In the genomic region with DNA sequence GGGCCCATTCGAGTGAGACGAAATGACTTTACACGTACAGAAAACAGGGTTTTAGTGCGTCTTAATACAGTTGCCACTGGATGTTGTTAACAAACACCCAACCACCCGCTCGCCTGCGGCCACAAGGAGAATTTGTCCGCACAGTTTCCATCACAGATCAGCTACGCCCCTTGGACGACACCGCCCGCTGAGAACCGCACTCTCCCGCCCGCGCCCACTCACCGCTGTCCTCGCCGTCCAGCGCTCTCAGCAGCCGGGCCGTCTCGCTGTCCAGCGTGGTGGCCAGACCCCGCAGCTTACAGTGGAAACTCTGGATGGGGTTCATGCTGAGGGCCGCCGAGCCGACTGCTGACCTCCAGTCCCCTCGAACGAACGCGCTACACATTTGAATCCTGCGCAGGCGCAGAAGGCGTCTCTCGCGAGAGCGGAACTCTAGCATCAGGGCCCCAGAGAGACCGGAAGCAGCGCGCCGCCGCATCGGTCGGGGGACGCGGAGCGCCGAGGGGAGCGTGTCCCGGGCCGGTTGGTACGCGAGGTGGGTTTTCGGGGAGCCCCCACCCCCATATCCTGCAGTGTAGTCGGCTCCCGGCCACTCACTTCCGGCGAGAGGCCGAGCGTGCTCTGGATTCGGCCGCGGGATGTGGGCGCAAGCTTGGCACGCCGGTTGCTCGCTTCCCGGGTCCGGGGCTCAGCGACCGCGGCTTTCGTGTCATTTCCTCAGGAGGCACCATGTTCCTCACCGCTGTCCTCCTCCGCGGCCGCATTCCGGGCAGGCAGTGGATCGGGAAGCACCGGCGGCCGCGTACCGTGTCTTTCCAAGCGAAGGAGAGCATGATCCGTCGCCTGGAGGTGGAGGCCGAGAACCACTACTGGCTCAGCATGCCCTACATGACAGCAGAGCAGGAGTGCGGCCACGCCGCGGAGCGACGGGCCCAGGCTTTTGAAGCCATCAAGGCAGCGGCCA, we compare ENCODE assay signal across 8 mouse cellular contexts. TPM values are rescaled to one million over a fixed set of nuclear protein-coding genes. Genes with fewer than 3 reads are reported as not detected.
DNase-seq lines count a peak whose midpoint lies in the region; ATAC-seq and TF ChIP-seq lines count a peak whose summit lies in the region.

Gene Ska3, minus strand, starts transcription at position 398 of the 964 bp plus-strand sequence.
Gene Mrpl57, plus strand, starts transcription at position 447 of the 964 bp plus-strand sequence.

- H3K4me1 ChIP-seq in forebrain, embryonic 15.5 days, result peaks cover 25% of the 10 kb centered on the region
- peaks cover 6% of the 10 kb centered on the region; the same call in 1 of the 2 replicates for H3K4me1 ChIP-seq in lung, embryonic 14.5 days (ENCODE audit: insufficient read depth)
- H3K4me1 ChIP-seq in olfactory bulb, adult 2 months (ENCODE audit: control insufficient read depth, insufficient read depth, low read length), result no peaks in the 10 kb centered on the region
- H3K4me1 ChIP-seq in thymus, adult 2 months (replicated peaks; ENCODE audit: control insufficient read depth, insufficient read depth, low read length), result peaks cover 2% of the 10 kb centered on the region

- peak within 1 kb of the TSS; percentile 69 for H3K4me2 ChIP-seq in forebrain, embryonic 15.5 days (replicated peaks)
- H3K4me2 ChIP-seq in lung, embryonic 14.5 days, result peak within 1 kb of the TSS; percentile 90

- peak within 1 kb of the TSS; percentile 86 for H3K9ac ChIP-seq in forebrain, embryonic 15.5 days (replicated peaks)
- peak within 1 kb of the TSS; percentile 86 for H3K9ac ChIP-seq in lung, embryonic 14.5 days

- peak; percentile 80; the same call in 1 of the 2 replicates for TF ChIP-seq POLR2A in olfactory bulb, adult 2 months (IDR thresholded peaks at IDR 0.05; ENCODE audit: insufficient read depth, low read depth, low read length)
- TF ChIP-seq POLR2A in thymus, adult 2 months (IDR thresholded peaks at IDR 0.05; ENCODE audit: control insufficient read depth, extremely low read depth, insufficient read depth, low read length, poor library complexity), result peak; percentile 98

- DNase-seq in ES-CJ7 (ENCODE audit: low read depth, low spot score), result peak; percentile 94
- peak; percentile 84 for DNase-seq in cerebellum, adult 11 months
- peak; percentile 93 to 95 for DNase-seq in heart, postnatal 36 days
- peak; percentile 89 to 93 for DNase-seq in layer of hippocampus, adult 2 months (ENCODE audit: low spot score in 2 of 2)
- peak; percentile 99 for DNase-seq in lung, embryonic 14.5 days
- peak; percentile 93 for DNase-seq in thymus, adult 2 months

- H3K36me3 ChIP-seq in forebrain, embryonic 15.5 days, result peaks cover 13% of the 10 kb centered on the region; the same call in 1 of the 2 replicates
- peaks cover 27% of the 10 kb centered on the region for H3K36me3 ChIP-seq in lung, embryonic 14.5 days (ENCODE audit: insufficient read depth)
- no peaks in the 10 kb centered on the region for H3K36me3 ChIP-seq in thymus, adult 2 months (ENCODE audit: control insufficient read depth, insufficient read depth, low read length)

- no peak for TF ChIP-seq CTCF in layer of hippocampus, adult 2 months (conservative IDR thresholded peaks at IDR 0.05)
- peak; percentile 23; the same call in 1 of the 2 replicates for TF ChIP-seq CTCF in lung, embryonic 14.5 days (IDR thresholded peaks at IDR 0.05; ENCODE audit: low read depth)
- peak; percentile 12; the same call in 1 of the 2 replicates for TF ChIP-seq CTCF in olfactory bulb, adult 2 months (IDR thresholded peaks at IDR 0.05; ENCODE audit: insufficient read depth, low read depth, low read length)
- TF ChIP-seq CTCF in thymus, adult 2 months (IDR thresholded peaks at IDR 0.05; ENCODE audit: borderline replicate concordance, control insufficient read depth, extremely low read depth, insufficient read depth, low read length, poor library complexity), result no peak; the same call in 1 of the 2 replicates

- peak; percentile 99 for ATAC-seq in forebrain, embryonic 15.5 days (replicated peaks)
- peak; percentile 97 for ATAC-seq in lung, embryonic 14.5 days (ENCODE audit: insufficient read depth)

- no peaks in the 10 kb centered on the region for H3K27me3 ChIP-seq in forebrain, embryonic 15.5 days
- no peaks in the 10 kb centered on the region for H3K27me3 ChIP-seq in lung, embryonic 14.5 days (ENCODE audit: insufficient read depth, low read length)
- no peaks in the 10 kb centered on the region for H3K27me3 ChIP-seq in thymus, adult 2 months (ENCODE audit: control insufficient read depth, insufficient read depth, low read length)

- intact Hi-C loops in heart, postnatal 36 days (cut with DNase I), result loop anchor here (2.0 to 10.0 kb wide), 7 partner anchors 27 to 1376 kb away; partner anchors contain the start of genes Ift88, Micu2, Rcbtb1 and Sap18

- under 1% methylated on average over 95 of the region's 96 CpGs for WGBS in forebrain, embryonic 15.5 days
- under 1% methylated on average over 96 of the region's 96 CpGs for WGBS in lung, embryonic 14.5 days
- under 1% methylated on average over 96 of the region's 96 CpGs for whole genome bisulfite sequencing in olfactory bulb, adult 2 months
- under 1% methylated on average over 96 of the region's 96 CpGs for WGBS in thymus, adult 2 months

- H3K4me3 ChIP-seq in forebrain, embryonic 15.5 days, result peak within 1 kb of the TSS; percentile 87
- H3K4me3 ChIP-seq in layer of hippocampus, adult 2 months, result peak within 1 kb of the TSS; percentile 67
- peak within 1 kb of the TSS; percentile 80 for H3K4me3 ChIP-seq in lung, embryonic 14.5 days (ENCODE audit: low read depth, low read length)
- peak within 1 kb of the TSS; percentile 86 for H3K4me3 ChIP-seq in olfactory bulb, adult 2 months (ENCODE audit: insufficient read depth, low read depth, low read length)
- peak within 1 kb of the TSS; percentile 87 for H3K4me3 ChIP-seq in thymus, adult 2 months (ENCODE audit: control insufficient read depth, insufficient read depth, low read length)

- peak within 1 kb of the TSS; percentile 92 for H3K27ac ChIP-seq in forebrain, embryonic 15.5 days (replicated peaks)
- H3K27ac ChIP-seq in layer of hippocampus, adult 2 months, result peak within 1 kb of the TSS; percentile 98
- H3K27ac ChIP-seq in lung, embryonic 14.5 days (ENCODE audit: low read depth), result peak within 1 kb of the TSS; percentile 94
- H3K27ac ChIP-seq in olfactory bulb, adult 2 months (ENCODE audit: insufficient read depth, low read depth, low read length), result peak within 1 kb of the TSS; percentile 78
- H3K27ac ChIP-seq in thymus, adult 2 months (ENCODE audit: control insufficient read depth, insufficient read depth, low read length), result peak within 1 kb of the TSS; percentile 7

- H3K9me3 ChIP-seq in forebrain, embryonic 15.5 days, result no peaks in the 10 kb centered on the region
- H3K9me3 ChIP-seq in lung, embryonic 14.5 days (ENCODE audit: low read depth, low read length), result no peaks in the 10 kb centered on the region

RNA-seq across cellular contexts. Expression of gene Ska3, which starts in this region (rescaled TPM):
- 19.3 and 19.8 TPM in 2 replicates for polyA plus RNA-seq in forebrain, embryonic 15.5 days (2015; fragmentation: Nextera tagmentation; extraction: Ambion mirVana)
- total RNA-seq in heart, postnatal 36 days (2021), result under 1 TPM; 0.22 to 0.47 TPM
- 1 to 10 TPM in 1 of 2 experiments, under 1 TPM in 1; 0.97 to 1.3 TPM for total RNA-seq in layer of hippocampus, adult 2 months (2021)
- 50.1 and 51.8 TPM in 2 replicates for polyA plus RNA-seq in lung, embryonic 14.5 days (2014; fragmentation: Nextera tagmentation; extraction: Ambion mirVana)
- not detected in 2 replicates for polyA plus RNA-seq in olfactory bulb, adult 2 months (2012; ENCODE audit: insufficient read depth, insufficient read length, low replicate concordance, missing spikeins)
- polyA plus RNA-seq in thymus, adult 2 months (2012; rRNA removed), result 5.9 and 8.3 TPM in 2 replicates

RNA-seq across cellular contexts. Expression of gene Mrpl57, which starts in this region (rescaled TPM):
- polyA plus RNA-seq in forebrain, embryonic 15.5 days (2015; fragmentation: Nextera tagmentation; extraction: Ambion mirVana), result 130 TPM in 2 replicates
- total RNA-seq in heart, postnatal 36 days (2021), result 10 to 100 TPM; 71.7 to 73.0 TPM
- total RNA-seq in layer of hippocampus, adult 2 months (2021), result 10 to 100 TPM; 67.4 to 75.9 TPM
- 145 and 158 TPM in 2 replicates for polyA plus RNA-seq in lung, embryonic 14.5 days (2014; fragmentation: Nextera tagmentation; extraction: Ambion mirVana)
- not detected in 2 replicates for polyA plus RNA-seq in olfactory bulb, adult 2 months (2012; ENCODE audit: insufficient read depth, insufficient read length, low replicate concordance, missing spikeins)
- polyA plus RNA-seq in thymus, adult 2 months (2012; rRNA removed), result 81.4 and 82.1 TPM in 2 replicates

Comparison
In these comparisons a context has a peak if more than half of its experiments do, and no peak if none do; other contexts are left out.
1. Peak in every context shown above with its lines: DNase-seq, ATAC-seq, H3K4me3 ChIP-seq and H3K27ac ChIP-seq.
2. H3K27ac ChIP-seq: peak in every context shown above with its lines; median percentile 98 in layer of hippocampus, adult 2 months; 94 in lung, embryonic 14.5 days; 92 in forebrain, embryonic 15.5 days; 78 in olfactory bulb, adult 2 months; 7 in thymus, adult 2 months.
3. CTCF ChIP-seq: peak in lung, embryonic 14.5 days (single experiment) and olfactory bulb, adult 2 months (single experiment); none in layer of hippocampus, adult 2 months (single experiment) and thymus, adult 2 months (single experiment).